Mouse (Mus musculus): ENCODE results near the gene Eapp. TPM values are rescaled to one million over a fixed set of nuclear protein-coding genes. Genes with fewer than 3 reads are reported as not detected.
"Not testable (repeated sequence)": the region's sequence is repeated elsewhere in the genome, so short reads cannot be mapped to it uniquely, and the experiment has no call there.

The Eapp gene
- 10 to 100 TPM; 22.0 to 24.0 TPM for total RNA-seq (2021)
- long read RNA-seq, experiment 1, full-length matches to known transcripts: 24 of 27 reads
- long read RNA-seq, experiment 1, partial matches to known transcripts: 2 of 27 reads
- long read RNA-seq, experiment 1, other reads (novel, unspliced or antisense): 1 of 27 reads
- long read RNA-seq, experiment 2, full-length matches to known transcripts: 18 of 22 reads
- long read RNA-seq, experiment 2, partial matches to known transcripts: 2 of 22 reads
- long read RNA-seq, experiment 2, other reads (novel, unspliced or antisense): 2 of 22 reads

DNA sequence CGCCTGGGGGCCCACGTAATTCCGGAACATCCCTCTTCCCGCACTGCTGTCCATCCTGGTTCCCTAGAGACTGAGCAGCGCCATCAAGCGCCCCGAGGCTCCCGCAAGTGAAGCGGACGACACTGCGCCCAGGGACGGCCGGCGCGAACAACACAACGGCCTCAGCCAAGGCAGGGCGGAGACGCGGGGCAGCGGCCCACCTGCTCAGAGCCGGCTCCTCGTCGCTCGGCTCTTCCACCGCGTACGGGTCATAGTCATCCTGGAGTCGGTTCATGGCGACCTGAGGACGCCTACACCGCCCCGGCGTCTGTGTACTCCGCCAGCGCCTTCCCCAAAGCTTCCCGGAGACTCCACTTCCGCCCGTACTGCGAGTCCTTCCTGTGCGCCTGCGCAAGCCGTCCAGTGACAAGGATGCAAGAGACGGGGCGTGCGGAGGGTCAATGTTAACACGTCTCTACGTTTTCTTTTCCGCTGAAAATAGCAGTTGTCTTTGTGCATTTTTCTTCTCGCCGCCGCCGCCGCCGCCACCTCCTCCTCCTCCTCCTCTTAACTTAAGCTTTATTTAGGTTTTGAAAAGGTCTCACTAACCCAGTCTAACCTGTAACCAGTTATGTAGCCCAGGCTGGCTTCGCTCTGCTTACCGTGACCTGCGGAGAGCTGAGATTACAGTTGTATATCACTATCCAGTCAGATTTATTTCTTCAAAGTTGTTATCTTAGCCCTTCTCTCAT, at the start of gene Eapp:
Gene Eapp, minus strand, starts transcription at position 387 of the 731 bp plus-strand sequence.
- peak; percentile 91 for DNase-seq

DNA sequence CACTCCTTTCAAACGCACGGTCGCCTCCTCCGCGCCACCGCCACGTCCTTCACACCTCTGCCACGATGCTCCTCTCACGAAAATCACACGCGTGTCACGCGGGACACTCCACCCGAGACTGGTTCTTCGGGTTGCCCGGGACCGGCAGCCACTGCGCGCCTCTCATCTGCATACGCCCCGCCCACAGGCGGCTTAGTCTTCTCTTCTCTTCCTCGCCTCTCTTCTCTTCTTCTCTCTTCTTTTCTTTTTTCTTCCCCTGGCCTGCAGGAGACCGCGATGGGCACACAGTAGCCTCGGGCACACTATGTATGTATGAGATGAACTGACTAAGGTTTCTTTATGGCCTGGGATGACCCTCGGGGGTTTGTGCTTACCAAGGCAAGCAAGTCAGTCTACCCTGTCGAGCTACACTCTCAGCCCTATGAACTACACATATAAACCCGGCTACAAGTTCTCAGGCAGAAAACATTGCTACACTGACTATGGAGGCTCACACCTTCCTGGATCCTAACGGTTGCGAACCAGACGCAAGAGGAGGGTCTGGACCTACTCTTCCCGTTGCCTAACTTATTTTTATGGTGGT, 43.1 kb upstream of the Eapp start:
- DNase-seq: not testable (repeated sequence)

DNA sequence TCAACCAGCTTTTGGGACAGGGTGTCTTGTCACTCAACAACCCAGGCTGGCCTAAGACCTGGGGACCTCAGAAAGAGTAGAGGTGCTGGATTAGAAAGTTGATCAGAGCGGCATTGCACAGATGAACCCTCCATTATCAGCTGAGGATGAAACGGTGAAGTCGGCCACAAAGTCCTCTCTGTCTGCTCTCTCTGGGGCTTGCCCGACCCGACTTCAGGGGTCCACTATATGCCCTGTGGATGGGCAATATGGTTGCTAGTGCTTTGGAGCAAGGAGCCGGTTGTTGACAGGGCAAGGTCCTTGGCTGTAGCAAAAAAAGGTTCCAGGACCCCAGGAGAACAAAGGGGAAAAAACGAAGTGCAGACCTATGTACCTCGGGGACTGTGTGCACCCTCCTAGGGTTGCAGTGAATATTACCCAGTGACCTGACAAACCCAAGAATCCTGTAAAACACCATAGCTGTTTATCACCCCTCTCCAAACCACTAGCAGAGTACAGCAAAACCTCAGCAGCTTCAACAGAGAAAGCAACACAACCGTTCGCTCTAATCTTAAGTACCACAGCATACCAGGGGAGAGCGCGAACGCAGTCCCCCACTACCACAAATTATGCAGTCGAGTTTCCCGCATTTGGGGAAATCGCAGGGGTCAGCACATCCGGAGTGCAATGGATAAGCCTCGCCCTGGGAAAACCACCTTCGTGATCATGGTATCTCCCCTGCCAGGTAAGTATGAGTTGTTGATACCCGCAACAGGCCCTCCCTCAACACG, 42.4 kb upstream of the Eapp start:
- DNase-seq: not testable (repeated sequence)

DNA sequence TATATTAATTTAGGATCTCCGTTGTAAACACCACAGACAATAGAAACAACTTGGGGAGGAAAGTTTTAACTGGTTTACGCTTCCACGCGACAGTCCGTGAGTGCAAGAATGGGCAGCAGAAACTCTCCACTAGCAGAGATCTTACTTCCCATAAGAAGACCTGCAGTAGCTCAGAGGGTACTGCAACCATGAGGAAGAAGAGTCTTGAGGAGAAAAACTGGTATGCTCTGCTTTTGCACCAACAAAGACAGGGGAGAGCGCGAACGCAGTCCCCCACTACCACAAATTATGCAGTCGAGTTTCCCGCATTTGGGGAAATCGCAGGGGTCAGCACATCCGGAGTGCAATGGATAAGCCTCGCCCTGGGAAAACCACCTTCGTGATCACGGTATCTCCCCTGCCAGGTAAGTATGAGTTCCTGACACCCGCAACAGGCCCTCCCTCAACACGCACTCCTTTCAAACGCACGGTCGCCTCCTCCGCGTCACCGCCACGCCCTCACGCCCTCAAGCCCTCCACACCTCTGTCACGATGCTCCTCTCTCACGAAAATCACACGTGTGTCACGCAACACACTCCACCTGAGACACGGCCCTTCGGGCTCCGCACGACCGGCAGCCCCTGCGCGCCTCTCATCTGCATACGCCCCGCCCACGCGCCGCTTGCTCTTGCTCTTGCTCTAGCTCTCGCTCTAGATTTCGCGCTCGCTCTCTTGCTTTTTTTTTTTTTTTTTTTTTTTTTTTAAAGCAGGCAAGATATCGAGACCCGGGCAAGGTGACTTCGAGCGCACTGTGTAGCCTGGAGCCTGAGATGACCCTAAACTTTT, 38.8 kb upstream of the Eapp start:
- peak; percentile 34 for DNase-seq

DNA sequence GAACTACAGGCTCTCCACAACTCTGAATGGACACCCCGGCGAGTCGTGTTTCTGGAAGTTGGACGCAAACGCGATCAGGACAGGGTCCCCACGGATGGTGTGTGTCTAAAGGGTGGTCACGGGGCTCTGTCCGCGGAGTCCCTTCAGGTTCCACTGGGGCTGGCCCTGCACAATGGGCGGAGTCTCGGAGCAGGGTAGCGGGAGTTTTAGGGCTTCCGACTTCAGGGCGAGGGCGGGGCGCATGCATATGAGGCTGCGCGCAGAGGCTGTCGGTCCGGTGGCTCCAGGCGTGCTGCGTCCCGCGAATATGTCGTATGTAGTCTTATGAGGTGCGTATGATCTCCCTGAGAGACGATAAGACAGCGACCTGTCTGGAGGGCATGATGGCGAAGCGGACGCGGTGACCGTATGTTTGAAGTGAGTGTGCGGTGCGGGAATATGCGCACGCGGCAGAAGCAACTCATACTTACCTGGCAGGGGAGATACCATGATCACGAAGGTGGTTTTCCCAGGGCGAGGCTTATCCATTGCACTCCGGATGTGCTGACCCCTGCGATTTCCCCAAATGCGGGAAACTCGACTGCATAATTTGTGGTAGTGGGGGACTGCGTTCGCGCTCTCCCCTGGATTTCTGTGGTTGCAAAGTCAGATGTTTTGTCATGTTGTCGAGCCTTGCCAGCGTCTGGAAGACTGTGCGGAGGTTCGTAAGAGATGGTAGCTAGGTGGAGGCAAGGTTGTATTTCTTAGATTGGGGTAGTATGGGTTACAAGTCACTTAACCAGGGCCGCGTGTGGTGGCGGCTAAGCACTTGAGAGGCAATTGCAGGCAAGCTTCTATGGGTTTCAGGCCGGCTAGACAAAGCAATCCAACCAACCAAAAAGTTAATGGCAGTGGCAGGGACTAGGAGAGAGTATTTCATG, 33.7 kb upstream of the Eapp start:
- not testable (repeated sequence) for DNase-seq

DNA sequence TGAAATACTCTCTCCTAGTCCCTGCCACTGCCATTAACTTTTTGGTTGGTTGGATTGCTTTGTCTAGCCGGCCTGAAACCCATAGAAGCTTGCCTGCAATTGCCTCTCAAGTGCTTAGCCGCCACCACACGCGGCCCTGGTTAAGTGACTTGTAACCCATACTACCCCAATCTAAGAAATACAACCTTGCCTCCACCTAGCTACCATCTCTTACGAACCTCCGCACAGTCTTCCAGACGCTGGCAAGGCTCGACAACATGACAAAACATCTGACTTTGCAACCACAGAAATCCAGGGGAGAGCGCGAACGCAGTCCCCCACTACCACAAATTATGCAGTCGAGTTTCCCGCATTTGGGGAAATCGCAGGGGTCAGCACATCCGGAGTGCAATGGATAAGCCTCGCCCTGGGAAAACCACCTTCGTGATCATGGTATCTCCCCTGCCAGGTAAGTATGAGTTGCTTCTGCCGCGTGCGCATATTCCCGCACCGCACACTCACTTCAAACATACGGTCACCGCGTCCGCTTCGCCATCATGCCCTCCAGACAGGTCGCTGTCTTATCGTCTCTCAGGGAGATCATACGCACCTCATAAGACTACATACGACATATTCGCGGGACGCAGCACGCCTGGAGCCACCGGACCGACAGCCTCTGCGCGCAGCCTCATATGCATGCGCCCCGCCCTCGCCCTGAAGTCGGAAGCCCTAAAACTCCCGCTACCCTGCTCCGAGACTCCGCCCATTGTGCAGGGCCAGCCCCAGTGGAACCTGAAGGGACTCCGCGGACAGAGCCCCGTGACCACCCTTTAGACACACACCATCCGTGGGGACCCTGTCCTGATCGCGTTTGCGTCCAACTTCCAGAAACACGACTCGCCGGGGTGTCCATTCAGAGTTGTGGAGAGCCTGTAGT, 23.4 kb upstream of the Eapp start:
- DNase-seq: not testable (repeated sequence)

DNA sequence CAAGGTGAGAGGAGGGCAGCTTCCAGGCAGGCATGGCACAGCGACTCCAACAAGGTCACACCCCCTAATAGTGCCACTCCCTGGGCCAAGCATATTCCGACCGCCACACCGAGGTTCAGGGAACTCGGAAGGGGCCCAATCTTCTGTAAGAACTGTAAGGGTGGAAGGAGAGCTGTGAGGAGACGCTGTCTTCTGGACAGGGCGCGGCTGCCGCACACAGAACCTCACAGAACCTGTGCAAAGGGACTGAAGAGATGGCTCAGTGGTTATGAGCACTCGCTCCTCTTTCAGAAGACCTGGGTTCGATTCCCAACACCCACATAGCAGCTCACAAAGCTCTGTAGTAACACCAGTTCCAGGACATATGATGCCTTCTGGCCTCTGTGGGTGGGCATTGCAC, 21.8 kb upstream of the Eapp start:
- not testable (repeated sequence) for DNase-seq

DNA sequence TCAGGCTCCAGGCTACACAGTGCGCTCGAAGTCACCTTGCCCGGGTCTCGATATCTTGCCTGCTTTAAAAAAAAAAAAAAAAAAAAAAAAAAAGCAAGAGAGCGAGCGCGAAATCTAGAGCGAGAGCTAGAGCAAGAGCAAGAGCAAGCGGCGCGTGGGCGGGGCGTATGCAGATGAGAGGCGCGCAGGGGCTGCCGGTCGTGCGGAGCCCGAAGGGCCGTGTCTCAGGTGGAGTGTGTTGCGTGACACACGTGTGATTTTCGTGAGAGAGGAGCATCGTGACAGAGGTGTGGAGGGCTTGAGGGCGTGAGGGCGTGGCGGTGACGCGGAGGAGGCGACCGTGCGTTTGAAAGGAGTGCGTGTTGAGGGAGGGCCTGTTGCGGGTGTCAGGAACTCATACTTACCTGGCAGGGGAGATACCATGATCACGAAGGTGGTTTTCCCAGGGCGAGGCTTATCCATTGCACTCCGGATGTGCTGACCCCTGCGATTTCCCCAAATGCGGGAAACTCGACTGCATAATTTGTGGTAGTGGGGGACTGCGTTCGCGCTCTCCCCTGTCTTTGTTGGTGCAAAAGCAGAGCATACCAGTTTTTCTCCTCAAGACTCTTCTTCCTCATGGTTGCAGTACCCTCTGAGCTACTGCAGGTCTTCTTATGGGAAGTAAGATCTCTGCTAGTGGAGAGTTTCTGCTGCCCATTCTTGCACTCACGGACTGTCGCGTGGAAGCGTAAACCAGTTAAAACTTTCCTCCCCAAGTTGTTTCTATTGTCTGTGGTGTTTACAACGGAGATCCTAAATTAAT, 18.3 kb upstream of the Eapp start:
- not testable (repeated sequence) for DNase-seq

DNA sequence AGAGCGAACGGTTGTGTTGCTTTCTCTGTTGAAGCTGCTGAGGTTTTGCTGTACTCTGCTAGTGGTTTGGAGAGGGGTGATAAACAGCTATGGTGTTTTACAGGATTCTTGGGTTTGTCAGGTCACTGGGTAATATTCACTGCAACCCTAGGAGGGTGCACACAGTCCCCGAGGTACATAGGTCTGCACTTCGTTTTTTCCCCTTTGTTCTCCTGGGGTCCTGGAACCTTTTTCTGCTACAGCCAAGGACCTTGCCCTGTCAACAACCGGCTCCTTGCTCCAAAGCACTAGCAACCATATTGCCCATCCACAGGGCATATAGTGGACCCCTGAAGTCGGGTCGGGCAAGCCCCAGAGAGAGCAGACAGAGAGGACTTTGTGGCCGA, 14.8 kb upstream of the Eapp start:
- not testable (repeated sequence) for DNase-seq

DNA sequence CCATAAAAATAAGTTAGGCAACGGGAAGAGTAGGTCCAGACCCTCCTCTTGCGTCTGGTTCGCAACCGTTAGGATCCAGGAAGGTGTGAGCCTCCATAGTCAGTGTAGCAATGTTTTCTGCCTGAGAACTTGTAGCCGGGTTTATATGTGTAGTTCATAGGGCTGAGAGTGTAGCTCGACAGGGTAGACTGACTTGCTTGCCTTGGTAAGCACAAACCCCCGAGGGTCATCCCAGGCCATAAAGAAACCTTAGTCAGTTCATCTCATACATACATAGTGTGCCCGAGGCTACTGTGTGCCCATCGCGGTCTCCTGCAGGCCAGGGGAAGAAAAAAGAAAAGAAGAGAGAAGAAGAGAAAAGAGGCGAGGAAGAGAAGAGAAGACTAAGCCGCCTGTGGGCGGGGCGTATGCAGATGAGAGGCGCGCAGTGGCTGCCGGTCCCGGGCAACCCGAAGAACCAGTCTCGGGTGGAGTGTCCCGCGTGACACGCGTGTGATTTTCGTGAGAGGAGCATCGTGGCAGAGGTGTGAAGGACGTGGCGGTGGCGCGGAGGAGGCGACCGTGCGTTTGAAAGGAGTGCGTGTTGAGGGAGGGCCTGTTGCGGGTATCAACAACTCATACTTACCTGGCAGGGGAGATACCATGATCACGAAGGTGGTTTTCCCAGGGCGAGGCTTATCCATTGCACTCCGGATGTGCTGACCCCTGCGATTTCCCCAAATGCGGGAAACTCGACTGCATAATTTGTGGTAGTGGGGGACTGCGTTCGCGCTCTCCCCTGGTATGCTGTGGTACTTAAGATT, 14.2 kb upstream of the Eapp start:
- DNase-seq: not testable (repeated sequence)

DNA sequence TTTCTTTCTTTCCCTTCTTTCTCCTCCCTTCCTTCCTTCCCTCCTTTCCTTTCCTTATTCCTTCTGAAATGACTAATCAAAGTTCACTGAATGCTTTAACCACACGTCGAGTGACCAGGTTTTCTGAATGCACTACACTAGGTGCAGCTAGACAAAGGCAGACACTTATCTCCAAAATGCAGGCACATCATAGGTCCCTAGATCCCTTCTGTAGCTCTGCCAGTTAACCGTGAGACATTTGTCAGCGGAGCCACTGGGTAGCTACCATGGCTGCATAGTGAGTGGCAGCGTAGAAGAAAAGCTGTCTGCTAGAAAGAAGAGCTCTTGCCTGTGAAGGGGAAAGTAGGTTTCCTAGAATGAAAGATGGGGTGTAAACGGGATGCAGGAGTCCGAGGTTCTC, 3.7 kb upstream of the Eapp start:
- DNase-seq: no peak

DNA sequence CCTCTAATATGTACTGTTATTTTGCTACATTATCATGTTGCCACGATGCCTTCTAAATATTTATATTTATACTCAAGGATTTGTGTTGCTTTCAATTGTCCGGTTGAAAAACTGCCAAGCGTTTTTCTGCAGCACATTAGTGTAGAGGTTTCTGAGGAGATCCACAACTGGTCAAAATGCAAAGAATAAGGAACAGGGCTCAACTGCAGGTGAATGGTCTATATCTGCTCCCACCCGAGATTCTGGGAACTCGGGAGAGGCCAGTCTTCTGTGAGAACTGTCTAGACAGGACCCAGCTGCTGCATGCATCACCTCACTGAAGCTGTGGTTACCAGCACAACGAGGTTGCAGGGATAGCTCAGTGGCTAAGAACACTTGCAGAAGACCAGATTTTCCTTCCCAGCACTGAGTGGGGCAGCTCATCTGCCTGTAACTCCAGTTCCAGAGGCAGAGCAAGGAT, 2.1 kb upstream of the Eapp start:
- no peak for DNase-seq

DNA sequence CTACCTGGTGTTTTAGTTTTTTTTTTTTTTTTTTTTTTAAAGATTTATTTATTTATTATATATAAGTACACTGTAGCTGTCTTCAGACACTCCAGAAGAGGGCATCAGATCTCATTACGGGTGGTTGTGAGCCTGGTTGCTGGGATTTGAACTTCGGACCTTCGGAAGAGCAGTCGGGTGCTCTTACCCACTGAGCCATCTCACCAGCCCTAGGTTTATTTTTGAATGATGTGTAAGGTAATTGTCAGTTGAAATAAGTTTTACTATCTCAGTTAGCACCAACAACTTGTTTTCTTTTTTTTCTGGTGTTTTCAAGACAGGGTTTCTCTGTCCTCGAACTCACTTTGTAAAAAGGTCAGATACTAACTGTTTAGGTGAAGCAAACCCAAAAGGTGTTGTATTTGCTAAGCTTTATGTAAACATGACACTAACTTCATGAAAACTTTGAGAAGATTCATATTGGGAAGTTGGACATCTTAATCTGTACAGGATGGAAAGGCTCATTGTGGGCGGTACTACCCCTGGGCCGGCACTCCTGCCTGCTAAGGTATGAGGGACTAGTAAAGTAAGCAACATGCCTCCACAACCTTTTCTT, 1.4 kb upstream of the Eapp start:
- DNase-seq: no peak

DNA sequence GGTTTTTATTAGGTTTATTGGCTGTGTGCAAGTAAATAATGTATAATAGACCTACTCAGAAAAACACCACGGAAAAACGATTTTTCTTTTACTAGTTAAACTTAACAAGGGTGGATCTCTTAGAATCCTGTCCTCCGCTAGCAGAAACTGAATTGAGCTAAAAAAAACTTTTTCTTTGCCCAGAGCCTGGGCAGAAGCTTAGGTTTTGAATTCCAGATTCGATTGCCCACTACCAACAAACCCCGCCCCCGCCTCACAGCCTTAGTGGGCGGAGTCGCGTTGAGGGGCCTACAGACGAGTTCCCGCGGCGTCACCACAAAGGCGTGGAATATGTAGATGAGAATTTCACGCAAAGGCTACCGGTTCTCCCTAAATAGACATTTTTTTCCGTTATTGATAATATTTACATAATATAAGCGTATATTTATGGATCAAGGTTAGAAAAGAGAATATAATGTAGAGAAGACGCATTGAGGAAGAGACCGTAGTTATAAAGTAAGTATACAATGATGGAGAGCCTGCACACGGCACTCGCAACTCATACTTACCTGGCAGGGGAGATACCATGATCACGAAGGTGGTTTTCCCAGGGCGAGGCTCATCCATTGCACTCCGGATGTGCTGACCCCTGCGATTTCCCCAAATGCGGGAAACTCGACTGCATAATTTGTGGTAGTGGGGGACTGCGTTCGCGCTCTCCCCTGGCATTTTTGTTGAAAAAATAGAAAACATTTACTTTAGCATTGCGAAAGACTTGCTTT, 725 bp upstream of the Eapp start:
- DNase-seq: peak; percentile 92

DNA sequence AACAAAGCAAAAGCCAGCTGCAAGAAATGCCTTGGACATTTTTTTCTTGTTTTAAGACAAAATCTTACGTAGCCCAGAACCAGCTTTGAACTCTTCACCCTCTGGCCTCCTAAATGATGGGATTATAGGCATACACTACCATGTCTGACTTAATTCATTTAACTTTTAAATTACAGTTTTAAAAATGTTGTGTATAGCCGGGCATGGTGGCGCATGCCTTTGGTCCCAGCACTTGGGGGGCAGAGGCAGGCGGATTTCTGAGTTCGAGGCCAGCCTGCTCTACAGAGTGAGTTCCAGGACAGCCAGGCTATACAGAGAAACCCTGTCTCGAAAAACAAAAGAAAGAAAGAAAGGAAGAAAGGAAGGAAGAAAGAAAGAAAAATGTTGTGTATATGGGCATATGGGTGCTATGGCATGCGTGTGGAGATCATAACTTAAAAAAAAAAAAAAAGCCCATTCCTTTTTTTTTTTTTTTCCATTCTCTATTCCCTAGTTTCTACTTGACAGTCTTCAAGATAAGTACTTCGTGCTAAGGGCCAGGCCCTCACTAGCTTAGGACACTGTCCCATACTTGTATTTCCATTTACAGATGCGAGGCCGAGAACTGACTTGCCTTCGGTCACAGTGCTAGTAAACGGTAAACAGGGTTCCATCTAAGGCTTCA, 718 bp downstream of the Eapp start:
- no peak for DNase-seq

DNA sequence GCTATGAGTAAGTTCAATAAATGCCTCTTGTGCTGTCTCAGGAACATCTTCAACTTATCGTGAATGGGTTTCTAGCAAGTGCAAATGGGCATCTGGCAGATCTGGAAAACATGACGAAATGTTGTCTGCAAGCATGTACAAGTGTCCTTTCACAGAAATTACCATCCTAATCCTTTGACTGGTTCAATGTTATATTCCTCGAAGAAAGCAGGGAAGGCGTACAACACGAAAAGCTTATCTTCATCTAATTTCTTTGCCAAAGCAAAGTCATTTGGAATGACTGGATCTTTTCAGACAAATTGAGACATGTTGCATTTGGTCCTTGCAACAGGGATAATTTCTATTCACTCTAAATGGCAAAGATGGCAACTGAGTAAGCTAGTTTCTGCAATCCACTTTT, 6.6 kb downstream of the Eapp start:
- no peak for DNase-seq

Measured in gastrocnemius, postnatal 10 days (tissue).